Mouse (Mus musculus) liver, postnatal 0 days (tissue): Measurements from ENCODE around the gene Rprd1b.

ENCODE experiments used
- CTCF ChIP-seq: sonication (generic); IDR thresholded peaks from 2 replicates; pipeline ENCODE4 v1.5.1; 2016; ENCODE audit warnings: antibody characterized with exemption, low read depth
- EP300 ChIP-seq: IDR thresholded peaks from 2 replicates; pipeline ENCODE4 v1.6.1; 2016; ENCODE audit warnings: antibody characterized with exemption, low read depth, mild to moderate bottlenecking

GRCm38 (mm10) chr2:158097071-158097470, 68.8 kb downstream of the Rprd1b start:
- TF ChIP-seq EP300: no peak
- no peak for TF ChIP-seq CTCF
